In genomic region chr12:57922031-57922430, GRCm38 (mm10) we compare ENCODE assay signal across 27 mouse cellular contexts.
DNase-seq lines count a peak whose midpoint lies in the region; ATAC-seq and TF ChIP-seq lines count a peak whose summit lies in the region.
"Had no signal": no experiment of that assay in that cellular context is flagged by ENCODE, and none has a peak within 500 bp of the region (broad histone marks: within the 10 kb centered on the region; RNA-seq: fewer than 3 reads in every experiment).

No protein-coding gene starts in this region.

- TF ChIP-seq EP300 in liver, postnatal 0 days (IDR thresholded peaks at IDR 0.05; ENCODE audit: low read depth), result no peak

- TF ChIP-seq CTCF in gastrocnemius, adult 2 months (IDR thresholded peaks at IDR 0.05), result no peak
- TF ChIP-seq CTCF in liver, adult 2 months (IDR thresholded peaks at IDR 0.05; ENCODE audit: low read depth, low read length), result no peak
- TF ChIP-seq CTCF in liver, postnatal 0 days (IDR thresholded peaks at IDR 0.05; ENCODE audit: low read depth), result no peak

- no peak overlapping the region for H3K4me2 ChIP-seq in liver, embryonic 11.5 days
- H3K4me2 ChIP-seq in liver, postnatal 0 days (ENCODE audit: low read depth, low read length), result no peak overlapping the region
- H3K4me2 ChIP-seq: embryonic facial prominence, embryonic 12.5 days; forebrain, embryonic 13.5 days; forebrain, embryonic 15.5 days had no signal

- ATAC-seq in liver, embryonic 11.5 days (replicated peaks; ENCODE audit: low FRiP score), result no peak
- ATAC-seq in liver, postnatal 0 days, result peak; percentile 76
- ATAC-seq: activated CD4-positive, CD25-positive, alpha-beta regulatory T cell, adult 4 months; CD4-positive, CD25-positive, alpha-beta regulatory T cell, adult 4 months; forebrain, embryonic 13.5 days; forebrain, embryonic 15.5 days; forebrain, postnatal 0 days; Patski had no signal

- DNase-seq in gastrocnemius, adult 2 months, result peak; percentile 16
- DNase-seq in gastrocnemius, adult 18-20 months (ENCODE audit: low spot score), result no peak
- DNase-seq in liver, adult 2 months (ENCODE audit: extremely low read depth, low read depth, low spot score), result peak; percentile 96
- no peak for DNase-seq in liver, embryonic 11.5 days (ENCODE audit: low spot score)
- no peak for DNase-seq in liver, postnatal 0 days
- no peak for DNase-seq in liver
- peak; percentile 16 for DNase-seq in 416B (ENCODE audit: low read depth)
- DNase-seq in spleen, postnatal 10 days (ENCODE audit: low spot score in 2 of 2), result no peak
- DNase-seq: adrenal gland, adult 2 months; adrenal gland, postnatal 14 days; adrenal gland, postnatal 36 days; B cell, adult 2 months; cerebellum, adult 11-12 months; cerebellum, adult 2 months; cerebellum, adult 9-10 months; cerebellum, postnatal 10 days; cerebellum, postnatal 25 days; forebrain, postnatal 0 days had no signal

- no peak for TF ChIP-seq POLR2A in liver, adult 2 months (IDR thresholded peaks at IDR 0.05; ENCODE audit: extremely low read depth, insufficient read depth, low read length)

- peaks cover 4% of the 10 kb centered on the region; the same call in 1 of the 2 replicates for H3K4me1 ChIP-seq in liver, adult 2 months (ENCODE audit: control insufficient read depth, insufficient read depth, low read length)
- H3K4me1 ChIP-seq in liver, embryonic 11.5 days (replicated peaks; ENCODE audit: control insufficient read depth, insufficient read depth, low read length), result no peaks in the 10 kb centered on the region
- no peaks in the 10 kb centered on the region for H3K4me1 ChIP-seq in liver, postnatal 0 days (ENCODE audit: insufficient read depth)
- H3K4me1 ChIP-seq: embryonic facial prominence, embryonic 10.5 days; embryonic facial prominence, embryonic 12.5 days; forebrain, embryonic 13.5 days; forebrain, embryonic 15.5 days had no signal

- H3K79me2 ChIP-seq in liver, adult 2 months (ENCODE audit: control insufficient read depth, insufficient read depth, low read length), result no peaks in the 10 kb centered on the region

- WGBS in liver, adult 2 months, result 8% methylated on average over 1 of the region's 1 CpGs
- WGBS in liver, embryonic 11.5 days, result 67% methylated on average over 1 of the region's 1 CpGs
- WGBS in liver, postnatal 0 days (ENCODE audit: insufficient replicate concordance), result 41% methylated on average over 1 of the region's 1 CpGs

- H3K9me3 ChIP-seq in liver, embryonic 11.5 days (ENCODE audit: control insufficient read depth, low read length), result no peaks in the 10 kb centered on the region
- no peaks in the 10 kb centered on the region for H3K9me3 ChIP-seq in liver, postnatal 0 days (ENCODE audit: low read length)
- H3K9me3 ChIP-seq: embryonic facial prominence, embryonic 10.5 days; embryonic facial prominence, embryonic 12.5 days; forebrain, embryonic 13.5 days; forebrain, embryonic 15.5 days; G1E had no signal

- H3K27me3 ChIP-seq in liver, adult 2 months (ENCODE audit: control insufficient read depth, insufficient read depth, low read length), result no peaks in the 10 kb centered on the region
- H3K27me3 ChIP-seq in liver, embryonic 11.5 days (replicated peaks; ENCODE audit: control insufficient read depth, insufficient read depth, low read length), result no peaks in the 10 kb centered on the region
- H3K27me3 ChIP-seq in liver, postnatal 0 days (ENCODE audit: insufficient read depth, low read length), result no peaks in the 10 kb centered on the region
- H3K27me3 ChIP-seq: CH12.LX; embryonic facial prominence, embryonic 12.5 days; forebrain, embryonic 13.5 days; forebrain, embryonic 15.5 days had no signal

- intact Hi-C loops in gastrocnemius, adult 2 months (cut with DNase I), result no loop called here

- H3K36me3 ChIP-seq in liver, adult 2 months (ENCODE audit: control insufficient read depth, insufficient read depth, low read length), result no peaks in the 10 kb centered on the region
- no peaks in the 10 kb centered on the region for H3K36me3 ChIP-seq in liver, embryonic 11.5 days (ENCODE audit: control insufficient read depth, insufficient read depth, low read length)
- H3K36me3 ChIP-seq in liver, postnatal 0 days (replicated peaks; ENCODE audit: insufficient read depth, low read length), result no peaks in the 10 kb centered on the region
- H3K36me3 ChIP-seq: embryonic facial prominence, embryonic 10.5 days; embryonic facial prominence, embryonic 12.5 days; forebrain, embryonic 15.5 days; G1E had no signal

- H3K27ac ChIP-seq in gastrocnemius, adult 2 months, result no peak overlapping the region
- no peak overlapping the region for H3K27ac ChIP-seq in liver, adult 2 months (replicated peaks; ENCODE audit: insufficient read depth, low read depth, low read length)
- H3K27ac ChIP-seq in liver, embryonic 11.5 days (ENCODE audit: low read depth, low read length), result no peak overlapping the region
- H3K27ac ChIP-seq in liver, postnatal 0 days (ENCODE audit: low read depth), result no peak overlapping the region
- H3K27ac ChIP-seq: embryonic facial prominence, embryonic 10.5 days; embryonic facial prominence, embryonic 12.5 days; forebrain, embryonic 13.5 days; forebrain, embryonic 15.5 days had no signal

- H3K4me3 ChIP-seq in gastrocnemius, adult 2 months, result no peak overlapping the region
- H3K4me3 ChIP-seq in liver, adult 2 months (ENCODE audit: insufficient read depth, low read depth, low read length), result no peak overlapping the region
- H3K4me3 ChIP-seq in liver, embryonic 11.5 days (ENCODE audit: low read depth, low read length), result no peak overlapping the region
- no peak overlapping the region for H3K4me3 ChIP-seq in liver, postnatal 0 days (ENCODE audit: low read depth, low read length)
- H3K4me3 ChIP-seq: embryonic facial prominence, embryonic 10.5 days; embryonic facial prominence, embryonic 12.5 days; forebrain, embryonic 13.5 days; forebrain, embryonic 15.5 days had no signal

- no peak overlapping the region for H3K9ac ChIP-seq in liver, adult 2 months (ENCODE audit: low read depth, low read length)
- H3K9ac ChIP-seq in liver, embryonic 11.5 days (ENCODE audit: low read depth, low read length), result no peak overlapping the region
- no peak overlapping the region for H3K9ac ChIP-seq in liver, postnatal 0 days (replicated peaks)
- H3K9ac ChIP-seq: embryonic facial prominence, embryonic 12.5 days; forebrain, embryonic 13.5 days; forebrain, embryonic 15.5 days; forebrain, postnatal 0 days had no signal

Comparison
In these comparisons a context has a peak if more than half of its experiments do, and no peak if none do; other contexts are left out.
1. DNase-seq: peak in gastrocnemius, adult 2 months (single experiment), liver, adult 2 months (single experiment) and 416B (single experiment); none in gastrocnemius, adult 18-20 months (single experiment), liver, embryonic 11.5 days (single experiment), liver, postnatal 0 days (single experiment), liver (single experiment) and spleen, postnatal 10 days (0 of 2).